Mouse (Mus musculus): Measurements from ENCODE around the gene Ttc22.
A peak's percentile ranks its signal among the peaks of the same experiment; 100 is the strongest.

The Ttc22 gene

GRCm38 (mm10) chr4:106653051-106653450 is 30.8 kb downstream of the Ttc22 start:
- no peak for DNase-seq (ENCODE audit: extremely low read depth, insufficient read length, low spot score)

- no peak for DNase-seq (ENCODE audit: extremely low read depth, insufficient read length, low spot score)
Observed at GRCm38 (mm10) chr4:106655681-106656080, 33.4 kb downstream of the Ttc22 start.

GRCm38 (mm10) chr4:106663956-106664470 is 41.8 kb downstream of the Ttc22 start:
- no peak for DNase-seq (ENCODE audit: extremely low read depth, insufficient read length, low spot score)

GRCm38 (mm10) chr4:106664697-106665096 is 42.5 kb downstream of the Ttc22 start:
- no peak for DNase-seq (ENCODE audit: extremely low read depth, insufficient read length, low spot score)

- DNase-seq (ENCODE audit: extremely low read depth, insufficient read length, low spot score), result no peak
Observed at GRCm38 (mm10) chr4:106665269-106665668, 43.0 kb downstream of the Ttc22 start.

GRCm38 (mm10) chr4:106665673-106666072 is 43.4 kb downstream of the Ttc22 start:
- no peak for DNase-seq (ENCODE audit: extremely low read depth, insufficient read length, low spot score)

GRCm38 (mm10) chr4:106666546-106666945 is 44.3 kb downstream of the Ttc22 start:
- no peak for DNase-seq (ENCODE audit: extremely low read depth, insufficient read length, low spot score)

- no peak for DNase-seq (ENCODE audit: extremely low read depth, insufficient read length, low spot score)
Observed at GRCm38 (mm10) chr4:106676749-106677148, 54.5 kb downstream of the Ttc22 start.

GRCm38 (mm10) chr4:106678442-106679118 is 56.3 kb downstream of the Ttc22 start, which contains the start of gene Ttc4:
Gene Ttc4 (minus strand): TSS chr4:106678944.
- DNase-seq (ENCODE audit: extremely low read depth, insufficient read length, low spot score), result peak; percentile 96

GRCm38 (mm10) chr4:106679152-106679551 is 56.9 kb downstream of the Ttc22 start:
- DNase-seq (ENCODE audit: extremely low read depth, insufficient read length, low spot score), result no peak

GRCm38 (mm10) chr4:106680955-106681354 is 58.7 kb downstream of the Ttc22 start:
- DNase-seq (ENCODE audit: extremely low read depth, insufficient read length, low spot score), result no peak

GRCm38 (mm10) chr4:106688636-106689296 is 66.5 kb downstream of the Ttc22 start:
- no peak for DNase-seq (ENCODE audit: extremely low read depth, insufficient read length, low spot score)
